Mouse (Mus musculus) neural tube, embryonic 11.5 days (tissue): ENCODE data around the gene Ppp1r21. TPM values are rescaled to one million over a fixed set of nuclear protein-coding genes. Genes with fewer than 3 reads are reported as not detected.

ENCODE experiments used
- ATAC-seq: fragments of 200-750 bp; cut with Nextera tagmentation; 2 replicates; pipeline ENCODE4 v1.8.0; 2017; ENCODE audit warnings: moderate number of reproducible peaks, mild to moderate bottlenecking, moderate TSS enrichment, moderate library complexity; ENCODE audit not compliant: insufficient read depth, low FRiP score, low TSS enrichment
- DNase-seq: peaks from one replicate; pipeline ENCODE4 v3.0.0-alpha.2; 2015; ENCODE audit warnings: low spot score
- H3K27ac ChIP-seq: fragments of 300-500 bp; sonication (generic); 2 replicates; pipeline ENCODE4 v1.5.1; 2014; ENCODE audit warnings: low read depth, mild to moderate bottlenecking, low read length
- H3K27me3 ChIP-seq: fragments of 300-500 bp; sonication (generic); 2 replicates; pipeline ENCODE4 v1.6.1; 2014; ENCODE audit warnings: mild to moderate bottlenecking, low read length, mixed read lengths; ENCODE audit not compliant: control insufficient read depth, insufficient read depth
- H3K36me3 ChIP-seq: fragments of 300-500 bp; sonication (generic); 2 replicates; pipeline ENCODE4 v1.6.1; 2014; ENCODE audit warnings: mild to moderate bottlenecking, low read length, moderate library complexity, mixed read lengths; ENCODE audit not compliant: control insufficient read depth, insufficient read depth
- H3K4me1 ChIP-seq: fragments of 300-500 bp; sonication (generic); 2 replicates; pipeline ENCODE4 v1.6.1; 2014; ENCODE audit warnings: low read length, mixed read lengths; ENCODE audit not compliant: control insufficient read depth, insufficient read depth
- H3K4me2 ChIP-seq: fragments of 300-500 bp; sonication (generic); 2 replicates; pipeline ENCODE4 v1.6.1; 2014; ENCODE audit warnings: low read depth, mild to moderate bottlenecking, moderate library complexity
- H3K4me3 ChIP-seq: fragments of 300-500 bp; sonication (generic); 2 replicates; pipeline ENCODE4 v1.5.1; 2014; ENCODE audit warnings: low read depth, low read length
- H3K9ac ChIP-seq: fragments of 300-500 bp; sonication (generic); 2 replicates; pipeline ENCODE4 v1.6.1; 2014; ENCODE audit warnings: mild to moderate bottlenecking, low read length
- H3K9me3 ChIP-seq: fragments of 300-500 bp; sonication (generic); 2 replicates; pipeline ENCODE4 v1.6.1; 2016; ENCODE audit warnings: low read length; ENCODE audit not compliant: control insufficient read depth
- WGBS: fragments of 180-500 bp; shearing (Covaris S2); extraction: QIAGEN DNeasy Blood & Tissue Kit; methylation state at CpG from one replicate; pipeline ENCODE4 v1.1.7; 2014; 5-methylcytosine and 5-hydroxymethylcytosine counted together
- polyA plus RNA-seq: library from polyadenylated mRNA; unstranded; fragments of >200 nt; fragmentation: Nextera tagmentation; extraction: Ambion mirVana; gene quantifications from 2 replicates; pipeline ENCODE4 v1.2.1, GENCODE M21; 2014

Gene Ppp1r21
- polyA plus RNA-seq, 1 experiment from 2014 or later, result 29.3 TPM

DNA sequence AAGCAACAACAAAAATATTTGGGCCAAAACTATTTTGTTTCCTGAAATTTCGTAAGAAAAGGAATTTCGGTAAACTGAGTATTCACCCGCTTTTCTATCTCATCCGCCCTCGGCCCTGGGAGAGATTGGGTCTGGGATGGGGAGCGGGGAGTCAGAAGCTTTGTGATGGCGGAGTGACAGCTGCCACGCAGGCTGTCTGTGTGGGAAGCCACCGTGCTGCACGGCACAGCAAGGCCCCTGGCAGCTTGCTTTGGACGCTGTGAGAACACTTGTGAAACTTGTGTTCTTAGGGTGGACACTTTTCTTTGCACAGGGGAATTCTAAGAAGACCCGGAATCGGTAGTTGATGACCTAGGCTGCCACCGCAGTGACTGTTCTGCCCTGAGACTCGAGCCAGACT is 57.5 kb downstream of the Ppp1r21 start:
- no peak overlapping the region for H3K4me2 ChIP-seq
- no peak overlapping the region for H3K9ac ChIP-seq
- H3K4me1 ChIP-seq, result no peaks in the 10 kb centered on the region
- no peaks in the 10 kb centered on the region; the same call in 1 of the 2 replicates for H3K9me3 ChIP-seq
- H3K27me3 ChIP-seq, result no peaks in the 10 kb centered on the region
- H3K27ac ChIP-seq, result no peak overlapping the region
- no peak overlapping the region for H3K4me3 ChIP-seq
- 83% methylated on average over 15 of the region's 15 CpGs for WGBS
- DNase-seq (no peak), ATAC-seq (no peak)
- H3K36me3 ChIP-seq, result peaks cover 7% of the 10 kb centered on the region

DNA sequence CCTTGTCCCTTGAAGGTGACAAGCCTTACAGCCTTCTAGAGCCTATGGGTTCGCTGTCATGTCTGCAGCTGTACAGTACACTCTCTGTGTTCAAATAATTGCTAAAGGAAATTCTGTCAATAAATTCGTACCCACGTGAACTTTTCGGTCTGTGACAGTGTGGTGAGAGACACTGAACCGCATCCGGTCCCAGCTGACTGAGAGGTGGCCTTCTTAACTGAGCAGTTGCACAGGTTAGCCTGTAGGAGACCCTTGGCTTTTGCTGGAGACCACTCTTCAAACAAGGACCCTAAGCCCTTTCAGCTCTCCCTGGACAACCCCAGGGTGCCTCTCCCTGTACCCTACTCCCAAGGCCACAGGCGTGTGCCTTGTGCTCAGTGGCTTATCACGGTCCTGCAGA is 58.3 kb downstream of the Ppp1r21 start:
- no peak for DNase-seq
- Histone ChIP-seq H3K9ac (no peak overlapping the region), H3K27me3 (no peaks in the 10 kb centered on the region), H3K4me1 (no peaks in the 10 kb centered on the region), H3K36me3 (peaks cover 7% of the 10 kb centered on the region), H3K4me2 (no peak overlapping the region), H3K4me3 (no peak overlapping the region), H3K27ac (no peak overlapping the region), H3K9me3 (no peaks in the 10 kb centered on the region; the same call in 1 of the 2 replicates)
- 92% methylated on average over 8 of the region's 8 CpGs for WGBS
- no peak for ATAC-seq

DNA sequence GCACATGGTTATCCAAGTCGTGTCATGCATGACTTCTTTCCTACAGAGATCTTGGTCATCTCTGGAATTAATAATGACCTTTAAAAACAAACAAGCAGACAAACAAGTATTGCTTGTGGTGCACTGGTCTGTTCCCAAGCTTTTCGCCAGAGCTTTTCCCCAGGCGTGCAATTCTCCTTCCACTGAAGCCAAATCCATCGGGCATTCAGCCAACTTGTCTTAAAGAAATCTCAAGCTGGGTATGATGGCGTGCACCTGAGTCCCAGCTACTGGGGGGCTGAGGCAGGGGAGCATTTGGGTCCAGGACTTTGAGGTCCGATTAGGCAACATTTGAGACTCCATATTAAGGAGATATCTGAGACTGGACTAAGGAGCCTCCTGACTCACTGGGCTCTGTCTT is 60.3 kb downstream of the Ppp1r21 start:
- no peaks in the 10 kb centered on the region for H3K27me3 ChIP-seq
- 92% methylated on average over 6 of the region's 6 CpGs for WGBS
- DNase-seq (no peak), ATAC-seq (no peak)
- no peaks in the 10 kb centered on the region for H3K4me1 ChIP-seq
- no peak overlapping the region for H3K4me3 ChIP-seq
- H3K27ac ChIP-seq, result no peak overlapping the region
- no peak overlapping the region for H3K9ac ChIP-seq
- H3K4me2 ChIP-seq, result no peak overlapping the region
- H3K36me3 ChIP-seq, result peaks cover 2% of the 10 kb centered on the region; the same call in 1 of the 2 replicates
- no peaks in the 10 kb centered on the region for H3K9me3 ChIP-seq

DNA sequence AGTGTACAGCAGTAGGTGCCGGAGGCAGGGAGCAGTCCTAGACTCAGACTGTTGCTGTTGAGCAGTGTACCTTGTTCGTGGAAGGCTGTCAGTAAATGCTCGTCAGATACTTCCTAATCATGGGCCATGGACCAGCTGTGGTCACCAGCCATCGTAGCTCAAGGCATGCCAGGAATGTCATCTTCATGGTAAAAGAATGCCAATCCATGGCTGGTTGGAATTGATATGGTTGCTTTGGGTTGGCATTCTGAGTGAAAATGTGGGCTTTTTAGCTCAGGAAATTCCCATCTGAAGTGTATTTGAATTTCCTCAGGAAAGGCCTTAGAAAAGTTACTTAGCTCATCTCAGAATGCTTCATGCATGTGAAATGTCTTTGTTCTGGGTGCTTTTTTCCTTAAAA is 65.2 kb downstream of the Ppp1r21 start:
- 86% methylated on average over 4 of the region's 4 CpGs for WGBS
- Histone ChIP-seq H3K4me1 (peaks cover 5% of the 10 kb centered on the region; the same call in 1 of the 2 replicates), H3K9ac (no peak overlapping the region), H3K27ac (no peak overlapping the region), H3K9me3 (no peaks in the 10 kb centered on the region), H3K27me3 (no peaks in the 10 kb centered on the region), H3K4me2 (no peak overlapping the region), H3K4me3 (no peak overlapping the region), H3K36me3 (no peaks in the 10 kb centered on the region)
- no peak for ATAC-seq
- DNase-seq, result no peak

DNA sequence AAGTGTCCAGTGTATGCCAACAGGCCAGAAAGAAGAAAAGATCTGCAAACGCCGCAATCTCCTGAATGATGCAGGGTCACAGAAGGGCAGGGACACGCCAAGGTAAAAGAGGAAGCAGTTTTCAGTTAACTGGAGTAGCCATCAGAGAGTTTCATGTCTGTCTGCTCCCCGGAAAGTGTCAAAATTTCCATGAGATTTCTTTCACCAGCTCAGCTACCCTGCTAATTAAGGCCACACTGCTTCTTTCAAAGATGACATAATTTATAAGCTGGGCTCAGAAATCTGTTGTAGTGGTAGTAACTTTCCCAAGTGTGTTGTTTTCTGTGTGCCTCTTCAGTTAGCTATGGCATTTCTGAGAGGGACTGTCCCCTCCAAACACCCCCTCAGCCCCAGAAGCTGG is 66.2 kb downstream of the Ppp1r21 start:
- WGBS, result 81% methylated on average over 4 of the region's 4 CpGs
- Histone ChIP-seq H3K4me1 (peaks cover 5% of the 10 kb centered on the region; the same call in 1 of the 2 replicates), H3K27ac (no peak overlapping the region), H3K4me3 (no peak overlapping the region), H3K9me3 (no peaks in the 10 kb centered on the region), H3K4me2 (no peak overlapping the region), H3K36me3 (no peaks in the 10 kb centered on the region), H3K27me3 (no peaks in the 10 kb centered on the region), H3K9ac (no peak overlapping the region)
- DNase-seq, result no peak
- ATAC-seq, result no peak

DNA sequence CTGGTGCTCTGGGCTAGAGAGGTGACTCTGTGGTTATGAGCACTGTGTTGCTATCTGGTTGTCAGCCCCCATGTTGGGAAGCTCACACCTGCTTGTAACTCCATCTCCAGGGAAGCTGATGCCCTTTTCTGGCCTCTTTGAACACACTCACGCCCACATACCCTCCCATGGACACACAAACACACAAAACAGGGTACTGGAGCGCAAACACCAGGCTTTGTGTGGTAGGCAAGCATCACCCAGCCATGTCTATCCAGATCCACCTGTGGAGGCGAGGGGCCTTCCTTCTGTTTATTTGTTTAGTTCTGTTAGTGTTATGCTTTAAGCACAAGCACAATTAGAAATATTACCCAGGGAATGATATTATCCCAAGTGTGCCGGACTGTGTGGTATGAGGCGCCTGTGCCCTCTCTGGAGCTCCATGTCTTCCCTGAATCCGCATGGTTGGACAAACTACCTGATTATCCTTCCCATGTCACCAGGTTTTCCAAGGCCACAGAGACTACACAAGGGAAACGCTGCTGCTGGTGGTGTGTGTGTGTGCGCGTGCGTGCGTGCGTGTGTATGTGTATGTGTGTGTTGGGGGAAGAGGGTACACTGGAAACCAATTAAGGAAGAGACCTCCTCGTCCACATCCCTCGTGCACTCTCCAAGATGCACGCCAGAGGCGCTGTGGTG is 66.8 kb downstream of the Ppp1r21 start:
- H3K4me3 ChIP-seq, result peak overlapping the region; percentile 54
- no peaks in the 10 kb centered on the region for H3K27me3 ChIP-seq
- DNase-seq, result no peak
- WGBS, result 30% methylated on average over 16 of the region's 16 CpGs
- no peaks in the 10 kb centered on the region for H3K36me3 ChIP-seq
- peak overlapping the region; percentile 58 for H3K9ac ChIP-seq
- ATAC-seq, result peak; percentile 12; the same call in 1 of the 2 replicates
- H3K4me1 ChIP-seq, result peaks cover 5% of the 10 kb centered on the region; the same call in 1 of the 2 replicates
- H3K4me2 ChIP-seq, result peak overlapping the region; percentile 76
- H3K27ac ChIP-seq, result 0 out of 2 replicates have a peak overlapping the region, but pooled peaks have one; percentile 67
- no peaks in the 10 kb centered on the region for H3K9me3 ChIP-seq

DNA sequence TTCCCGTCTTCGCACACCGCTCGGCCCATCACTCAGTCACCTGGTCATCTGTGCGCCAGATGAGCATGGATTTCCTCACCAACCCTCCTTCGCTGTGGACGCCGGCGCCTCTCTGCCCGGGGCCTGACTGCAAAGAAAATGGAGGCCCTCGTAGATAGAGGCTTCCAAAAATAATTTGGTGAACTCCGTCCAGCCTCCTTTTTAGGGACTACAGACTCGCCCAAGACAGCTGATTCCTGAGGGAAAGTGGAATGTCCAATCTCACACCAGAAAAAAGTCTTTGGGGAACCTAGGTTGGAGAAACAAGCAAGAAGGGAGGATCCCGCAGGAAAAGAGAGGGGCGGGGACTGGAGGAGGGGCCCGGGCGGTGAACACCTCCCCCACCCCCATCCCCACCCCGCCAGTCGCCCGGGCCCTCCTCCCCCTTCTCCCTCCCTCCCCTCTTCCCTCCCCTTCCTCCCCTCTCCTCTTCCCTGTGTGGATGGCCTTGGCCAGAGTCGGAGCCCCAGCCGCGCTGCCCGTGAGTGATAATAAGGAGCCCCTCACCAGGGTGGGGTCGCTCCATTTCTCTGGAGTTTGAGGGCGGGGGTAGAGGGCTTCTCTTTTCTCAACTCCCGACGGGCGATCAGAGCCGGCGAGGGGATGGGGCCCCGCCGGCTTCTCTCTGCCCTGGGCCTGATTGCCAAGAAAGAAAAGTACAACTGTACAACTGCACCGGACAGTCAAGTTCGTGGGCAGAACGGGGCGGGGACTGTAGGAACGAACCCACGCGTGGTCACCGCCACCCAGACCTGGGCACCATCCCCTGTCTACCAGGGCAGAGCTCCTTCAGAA is 67.5 kb downstream of the Ppp1r21 start, which contains the start of gene Ston1:
Gene Ston1 (plus strand): TSS at position 463 of the 834 bp plus-strand sequence.
- Histone ChIP-seq H3K27ac (peak within 1 kb of the TSS; percentile 67), H3K9me3 (no peaks in the 10 kb centered on the region), H3K27me3 (no peaks in the 10 kb centered on the region), H3K36me3 (no peaks in the 10 kb centered on the region), H3K4me1 (peaks cover 5% of the 10 kb centered on the region; the same call in 1 of the 2 replicates), H3K4me3 (peak within 1 kb of the TSS; percentile 54), H3K9ac (peak within 1 kb of the TSS; percentile 58), H3K4me2 (peak within 1 kb of the TSS; percentile 76)
- ATAC-seq (peak; percentile 84), DNase-seq (peak; percentile 85)
- WGBS, result under 1% methylated on average over 36 of the region's 41 CpGs

DNA sequence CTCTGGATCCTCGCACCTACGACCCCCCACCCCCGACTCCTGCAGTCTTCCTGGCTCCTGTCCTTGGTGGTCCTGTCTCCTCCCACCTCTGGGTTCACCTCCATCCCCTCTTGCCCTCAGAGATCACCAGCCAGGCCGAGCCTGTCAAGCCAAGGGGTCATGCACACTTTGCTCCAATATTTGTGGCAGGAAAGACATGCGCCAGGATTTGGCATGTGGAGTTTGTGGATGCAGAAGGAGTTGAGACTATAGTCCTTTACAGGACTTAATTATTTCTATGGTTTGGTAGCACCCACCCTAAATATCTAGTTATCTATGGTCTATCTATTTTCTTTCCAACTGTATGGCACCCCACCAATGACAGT is 68.1 kb downstream of the Ppp1r21 start:
- ATAC-seq, result no peak; the same call in 1 of the 2 replicates
- no peaks in the 10 kb centered on the region for H3K36me3 ChIP-seq
- H3K4me3 ChIP-seq, result peak overlapping the region; percentile 54
- peak overlapping the region; percentile 76 for H3K4me2 ChIP-seq
- H3K4me1 ChIP-seq, result peaks cover 5% of the 10 kb centered on the region; the same call in 1 of the 2 replicates
- no peaks in the 10 kb centered on the region for H3K9me3 ChIP-seq
- H3K27ac ChIP-seq, result peak overlapping the region; percentile 67
- H3K9ac ChIP-seq, result peak overlapping the region; percentile 58
- 7% methylated on average over 5 of the region's 5 CpGs for WGBS
- DNase-seq, result no peak
- no peaks in the 10 kb centered on the region for H3K27me3 ChIP-seq
